Mouse (Mus musculus) intestine, postnatal 0 days (tissue): ENCODE results near the gene Olfr1028. TPM values are rescaled to one million over a fixed set of nuclear protein-coding genes. Genes with fewer than 3 reads are reported as not detected.

Experiments
- ATAC-seq: fragments of 200-750 bp; cut with Nextera tagmentation; 2 replicates; pipeline ENCODE4 v1.8.0; 2017; ENCODE audit warnings: mild to moderate bottlenecking, moderate TSS enrichment, moderate library complexity
- H3K27ac ChIP-seq: fragments of 300-500 bp; sonication (generic); 2 replicates; pipeline ENCODE4 v1.5.1; 2014; ENCODE audit warnings: mild to moderate bottlenecking, low read depth, low read length, moderate library complexity
- H3K27me3 ChIP-seq: fragments of 300-500 bp; sonication (generic); replicated peaks from 2 replicates; pipeline ENCODE4 v1.6.1; 2014; ENCODE audit warnings: low read length, mixed read lengths; ENCODE audit not compliant: control insufficient read depth, insufficient read depth
- H3K36me3 ChIP-seq: fragments of 300-500 bp; sonication (generic); 2 replicates; pipeline ENCODE4 v1.6.1; 2014; ENCODE audit warnings: mild to moderate bottlenecking, moderate library complexity; ENCODE audit not compliant: control insufficient read depth, insufficient read depth
- H3K4me1 ChIP-seq: fragments of 300-500 bp; sonication (generic); replicated peaks from 2 replicates; pipeline ENCODE4 v1.6.1; 2014; ENCODE audit warnings: antibody characterized with exemption, low read length, mixed read lengths; ENCODE audit not compliant: control insufficient read depth, insufficient read depth
- H3K4me2 ChIP-seq: fragments of 300-500 bp; sonication (generic); replicated peaks from 2 replicates; pipeline ENCODE4 v1.6.1; 2014; ENCODE audit warnings: low read depth, mild to moderate bottlenecking, moderate library complexity
- H3K4me3 ChIP-seq: fragments of 300-500 bp; sonication (generic); 2 replicates; pipeline ENCODE4 v1.5.1; 2014; ENCODE audit warnings: low read depth, low read length
- H3K9ac ChIP-seq: fragments of 300-500 bp; sonication (generic); 2 replicates; pipeline ENCODE4 v1.6.1; 2014; ENCODE audit warnings: mild to moderate bottlenecking, low read depth, low read length
- H3K9me3 ChIP-seq: fragments of 300-500 bp; sonication (generic); 2 replicates; pipeline ENCODE4 v1.6.1; 2016; ENCODE audit warnings: mixed run types; ENCODE audit not compliant: control insufficient read depth
- CTCF ChIP-seq: sonication (generic); IDR thresholded peaks from 2 replicates; pipeline ENCODE4 v1.5.1; 2016; ENCODE audit warnings: low read depth, mild to moderate bottlenecking, control low read depth, antibody characterized with exemption, moderate library complexity
- WGBS: fragments of 180-500 bp; shearing (Covaris S2); extraction: QIAGEN DNeasy Blood & Tissue Kit; methylation state at CpG from one replicate; pipeline ENCODE4 v1.1.7; 2014; 5-methylcytosine and 5-hydroxymethylcytosine counted together
- polyA plus RNA-seq: library from polyadenylated mRNA; unstranded; fragments of >200 nt; fragmentation: Nextera tagmentation; extraction: Ambion mirVana; gene quantifications from 2 replicates; pipeline ENCODE4 v1.2.1, GENCODE M21; 2015

Gene Olfr1028
- polyA plus RNA-seq, 1 experiment from 2014 or later = not detected

- no peak within 1 kb of the TSS for H3K27ac ChIP-seq
- TF ChIP-seq CTCF = no peak
- no peak within 1 kb of the TSS for H3K9ac ChIP-seq
- H3K4me3 ChIP-seq = no peak within 1 kb of the TSS
- no peaks in the 10 kb centered on the region for H3K36me3 ChIP-seq
- ATAC-seq = no peak
- H3K27me3 ChIP-seq = no peaks in the 10 kb centered on the region
- 77% methylated on average over 1 of the region's 1 CpGs for WGBS
- H3K9me3 ChIP-seq = no peaks in the 10 kb centered on the region
- H3K4me1 ChIP-seq = no peaks in the 10 kb centered on the region
- H3K4me2 ChIP-seq = no peak within 1 kb of the TSS
Measured at GRCm38 (mm10) chr2:85978976-85979375, 28.7 kb downstream of the Olfr1028 start, which contains the start of gene Olfr1030. TSS of gene Olfr1030 (plus strand) at chr2:85979276.

GRCm38 (mm10) chr2:85990004-85990403 lies 39.8 kb downstream of the Olfr1028 start, which contains the start of gene Olfr1031:
TSS of gene Olfr1031 (plus strand) at chr2:85990304.
- no peak for ATAC-seq
- Histone ChIP-seq H3K9me3 (no peaks in the 10 kb centered on the region), H3K36me3 (no peaks in the 10 kb centered on the region), H3K27ac (no peak within 1 kb of the TSS), H3K4me3 (no peak within 1 kb of the TSS), H3K4me1 (no peaks in the 10 kb centered on the region), H3K4me2 (no peak within 1 kb of the TSS), H3K27me3 (no peaks in the 10 kb centered on the region), H3K9ac (no peak within 1 kb of the TSS)
- no peak for TF ChIP-seq CTCF
- WGBS = 50% methylated on average over 3 of the region's 3 CpGs

Other genes with a start within 250 kb of the Olfr1028 start
- not detected in 2 replicates for gene Olfr1009, start 235.0 kb upstream of the Olfr1028 start, polyA plus RNA-seq
- gene Olfr1012, start 187.7 kb upstream of the Olfr1028 start, polyA plus RNA-seq = not detected in 2 replicates
- gene Olfr1013, start 183.3 kb upstream of the Olfr1028 start, polyA plus RNA-seq = not detected in 2 replicates
- gene Olfr1014, start 177.7 kb upstream of the Olfr1028 start, polyA plus RNA-seq = not detected in 2 replicates
- not detected in 2 replicates for gene Olfr1015, start 168.4 kb upstream of the Olfr1028 start, polyA plus RNA-seq
- gene Olfr1016, start 147.9 kb upstream of the Olfr1028 start, polyA plus RNA-seq = not detected in 2 replicates
- not detected in 2 replicates for gene Olfr1018, start 132.0 kb upstream of the Olfr1028 start, polyA plus RNA-seq
- gene Olfr1019, start 105.0 kb upstream of the Olfr1028 start, polyA plus RNA-seq = not detected in 2 replicates
- gene Olfr1020, start 103.4 kb upstream of the Olfr1028 start, polyA plus RNA-seq = not detected in 2 replicates
- gene Olfr1022, start 81.8 kb upstream of the Olfr1028 start, polyA plus RNA-seq = not detected in 2 replicates
- not detected in 2 replicates for gene Olfr1023, start 64.8 kb upstream of the Olfr1028 start, polyA plus RNA-seq
- not detected in 2 replicates for gene Olfr1024, start 45.4 kb upstream of the Olfr1028 start, polyA plus RNA-seq
- not detected in 2 replicates for gene Olfr1025-ps1, start 35.2 kb upstream of the Olfr1028 start, polyA plus RNA-seq
- gene Olfr1026, start 28.9 kb upstream of the Olfr1028 start, polyA plus RNA-seq = not detected in 2 replicates
- gene Olfr1029, start 23.5 kb downstream of the Olfr1028 start, polyA plus RNA-seq = not detected in 2 replicates
- not detected in 2 replicates for gene Olfr1030, start 28.8 kb downstream of the Olfr1028 start, polyA plus RNA-seq
- not detected in 2 replicates for gene Olfr1031, start 39.9 kb downstream of the Olfr1028 start, polyA plus RNA-seq
- gene Olfr1032, start 55.1 kb downstream of the Olfr1028 start, polyA plus RNA-seq = not detected in 2 replicates
- 1.3 and 1.5 TPM in 2 replicates for gene Olfr1033, start 70.2 kb downstream of the Olfr1028 start, polyA plus RNA-seq
- 0.03 TPM in 1 of 2 replicates, not detected in the other for gene Olfr1034, start 95.4 kb downstream of the Olfr1028 start, polyA plus RNA-seq
- not detected in 2 replicates for gene Olfr1036, start 123.6 kb downstream of the Olfr1028 start, polyA plus RNA-seq
- not detected in 2 replicates for gene Olfr1037, start 136.9 kb downstream of the Olfr1028 start, polyA plus RNA-seq
- not detected in 2 replicates for gene Olfr1039, start 185.5 kb downstream of the Olfr1028 start, polyA plus RNA-seq
- not detected in 2 replicates for gene Olfr1040, start 196.3 kb downstream of the Olfr1028 start, polyA plus RNA-seq
- gene Olfr1042, start 211.4 kb downstream of the Olfr1028 start, polyA plus RNA-seq = not detected in 2 replicates
- not detected in 2 replicates for gene Olfr1043, start 217.1 kb downstream of the Olfr1028 start, polyA plus RNA-seq
- gene Olfr1044, start 227.4 kb downstream of the Olfr1028 start, polyA plus RNA-seq = not detected in 2 replicates
- gene Olfr52, start 235.2 kb downstream of the Olfr1028 start, polyA plus RNA-seq = not detected in 2 replicates